Mouse (Mus musculus) midbrain, postnatal 0 days (tissue): ENCODE data around the gene Tarbp1. TPM values are rescaled to one million over a fixed set of nuclear protein-coding genes. Genes with fewer than 3 reads are reported as not detected.

Experiments
- ATAC-seq: fragments of 200-750 bp; cut with Nextera tagmentation; 2 replicates; pipeline ENCODE4 v1.8.0; 2017; ENCODE audit warnings: moderate number of reproducible peaks, mild to moderate bottlenecking, moderate TSS enrichment, moderate library complexity; ENCODE audit not compliant: low FRiP score
- DNase-seq: peaks from one replicate; pipeline ENCODE4 v3.0.0-alpha.2; 2015; ENCODE audit warnings: low spot score
- H3K27ac ChIP-seq: fragments of 300-500 bp; sonication (generic); 2 replicates; pipeline ENCODE4 v1.5.1; 2014; ENCODE audit warnings: low read depth, mild to moderate bottlenecking, low read length, mixed read lengths
- H3K27me3 ChIP-seq: fragments of 300-500 bp; sonication (generic); 2 replicates; pipeline ENCODE4 v1.6.1; 2014; ENCODE audit warnings: low read length, control low read depth, mixed read lengths; ENCODE audit not compliant: insufficient read depth
- H3K36me3 ChIP-seq: fragments of 300-500 bp; sonication (generic); 2 replicates; pipeline ENCODE4 v1.6.1; 2014; ENCODE audit warnings: low read length, control low read depth, mixed read lengths; ENCODE audit not compliant: insufficient read depth
- H3K4me1 ChIP-seq: fragments of 300-500 bp; sonication (generic); 2 replicates; pipeline ENCODE4 v1.6.1; 2014; ENCODE audit warnings: mild to moderate bottlenecking, control low read depth, antibody characterized with exemption, low read length, mixed read lengths; ENCODE audit not compliant: insufficient read depth
- H3K4me2 ChIP-seq: fragments of 300-500 bp; sonication (generic); 2 replicates; pipeline ENCODE4 v1.6.1; 2014; ENCODE audit warnings: low read depth, mild to moderate bottlenecking, low read length, mixed read lengths; ENCODE audit not compliant: poor library complexity, severe bottlenecking
- H3K4me3 ChIP-seq: fragments of 300-500 bp; sonication (generic); 2 replicates; pipeline ENCODE4 v1.5.1; 2014; ENCODE audit warnings: low read depth, mild to moderate bottlenecking, low read length, moderate library complexity
- H3K9ac ChIP-seq: fragments of 300-500 bp; sonication (generic); replicated peaks from 2 replicates; pipeline ENCODE4 v1.6.1; 2014; ENCODE audit warnings: mild to moderate bottlenecking, low read length, moderate library complexity, mixed read lengths; ENCODE audit not compliant: poor library complexity, severe bottlenecking
- H3K9me3 ChIP-seq: fragments of 300-500 bp; sonication (generic); 2 replicates; pipeline ENCODE4 v1.6.1; 2016; ENCODE audit warnings: low read length, control low read depth
- CTCF ChIP-seq: IDR thresholded peaks from 2 replicates; pipeline ENCODE4 v1.5.1; 2016; ENCODE audit warnings: antibody characterized with exemption, mild to moderate bottlenecking
- WGBS: fragments of 180-500 bp; shearing (Covaris S2); extraction: QIAGEN DNeasy Blood & Tissue Kit; methylation state at CpG from one replicate; pipeline ENCODE4 v1.1.7; 2014; 5-methylcytosine and 5-hydroxymethylcytosine counted together
- polyA plus RNA-seq: library from polyadenylated mRNA; unstranded; fragments of >200 nt; fragmentation: Nextera tagmentation; extraction: Ambion mirVana; gene quantifications from 2 replicates; pipeline ENCODE4 v1.2.1, GENCODE M21; 2015
- total RNA-seq: library from RNA; depleted of rRNA; stranded (reverse); fragments of >200 nt; gene quantifications from 2 replicates; pipeline ENCODE4 v1.2.3, GENCODE M21; 2014

Gene Tarbp1
- total and polyA plus RNA-seq, 2 experiments from 2014 or later: 1.3 to 4.4 TPM

DNA sequence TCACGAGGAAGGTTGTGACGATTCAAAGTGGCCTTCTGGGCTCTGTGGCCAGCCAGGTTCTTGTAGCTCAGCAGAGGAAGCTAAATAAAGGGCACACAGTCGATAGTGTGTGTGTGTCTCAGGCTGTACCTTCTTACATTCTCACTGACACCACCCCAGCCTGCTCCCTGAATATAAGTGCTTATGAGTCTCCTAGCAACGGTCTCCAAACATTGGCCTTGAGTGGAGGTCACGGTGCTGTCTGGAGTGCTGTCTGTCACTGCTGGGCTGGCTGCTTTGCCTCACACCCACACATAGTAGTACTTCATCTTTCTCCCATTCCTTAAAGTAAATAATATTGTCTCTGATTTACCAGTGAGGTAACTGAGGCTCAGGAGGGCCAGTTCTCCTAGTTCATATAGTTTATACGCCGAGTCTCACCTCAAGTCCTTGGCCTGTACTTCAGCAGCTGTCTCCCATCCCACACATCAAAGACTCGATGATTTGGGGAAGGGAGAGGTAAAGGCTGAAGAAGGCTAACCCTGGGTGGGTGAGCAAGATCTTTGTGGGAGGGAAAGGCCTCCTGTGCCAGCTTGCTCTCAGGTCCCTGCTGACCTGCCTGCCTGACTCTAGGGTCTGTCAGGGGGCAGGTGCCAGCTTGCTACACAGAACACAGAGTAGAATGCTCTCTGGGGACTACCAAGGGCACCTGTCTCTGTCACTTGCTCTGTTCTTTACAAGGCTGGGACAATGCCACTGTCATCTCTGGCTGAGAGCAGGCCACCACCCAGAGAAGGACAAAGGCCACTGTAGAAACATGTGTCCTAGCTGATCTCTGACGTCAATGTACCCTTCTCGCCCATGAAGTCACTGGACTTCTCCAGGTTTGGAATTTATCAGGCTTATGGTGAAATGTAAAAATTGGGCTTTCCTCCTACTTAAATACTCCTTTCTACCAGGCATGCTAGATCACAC, 39.4 kb upstream of the Tarbp1 start:
- no peaks in the 10 kb centered on the region for H3K9me3 ChIP-seq
- no peak overlapping the region for H3K27ac ChIP-seq
- no peak for TF ChIP-seq CTCF
- ATAC-seq (no peak), DNase-seq (no peak)
- H3K4me3 ChIP-seq: no peak overlapping the region
- no peaks in the 10 kb centered on the region for H3K27me3 ChIP-seq
- H3K4me1 ChIP-seq: peaks cover 7% of the 10 kb centered on the region; the same call in 1 of the 2 replicates
- WGBS: 69% methylated on average over 10 of the region's 10 CpGs
- no peaks in the 10 kb centered on the region for H3K36me3 ChIP-seq
- no peak overlapping the region for H3K4me2 ChIP-seq
- H3K9ac ChIP-seq: no peak overlapping the region

DNA sequence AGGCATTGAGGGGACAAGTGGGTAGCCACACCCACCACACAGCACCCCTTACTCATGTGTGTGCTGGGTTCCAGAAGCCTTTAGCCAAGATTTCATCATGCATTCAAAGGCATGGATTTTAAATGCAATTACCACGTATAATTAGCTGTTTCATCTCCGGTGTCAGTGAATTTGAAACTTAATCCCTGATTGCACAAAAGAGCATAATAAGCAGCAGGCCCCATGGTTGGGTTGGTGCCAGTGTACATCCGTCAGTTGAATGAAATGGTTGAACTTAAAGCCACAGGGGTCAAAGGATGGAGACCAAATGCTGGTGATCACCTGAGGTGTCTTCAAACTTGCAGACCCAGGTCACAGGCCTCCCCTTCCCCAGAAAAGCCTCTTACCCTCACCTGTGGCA, 36.0 kb upstream of the Tarbp1 start:
- Histone ChIP-seq H3K4me2 (no peak overlapping the region), H3K9me3 (no peaks in the 10 kb centered on the region), H3K27me3 (no peaks in the 10 kb centered on the region), H3K4me1 (no peaks in the 10 kb centered on the region), H3K27ac (no peak overlapping the region), H3K4me3 (no peak overlapping the region), H3K9ac (no peak overlapping the region), H3K36me3 (no peaks in the 10 kb centered on the region)
- WGBS: 44% methylated on average over 3 of the region's 3 CpGs
- DNase-seq (no peak), ATAC-seq (no peak)
- no peak for TF ChIP-seq CTCF

- WGBS: 48% methylated on average over 6 of the region's 6 CpGs
- H3K9ac ChIP-seq: no peak overlapping the region
- H3K36me3 ChIP-seq: no peaks in the 10 kb centered on the region
- no peaks in the 10 kb centered on the region for H3K4me1 ChIP-seq
- no peak overlapping the region for H3K4me3 ChIP-seq
- no peak for DNase-seq
- no peak overlapping the region for H3K4me2 ChIP-seq
- no peak overlapping the region for H3K27ac ChIP-seq
- no peak for TF ChIP-seq CTCF
- no peaks in the 10 kb centered on the region for H3K9me3 ChIP-seq
- ATAC-seq: no peak
- H3K27me3 ChIP-seq: no peaks in the 10 kb centered on the region
Measured at GRCm38 (mm10) chr8:126509635-126510034, 34.8 kb upstream of the Tarbp1 start.

GRCm38 (mm10) chr8:126508871-126509586, 34.2 kb upstream of the Tarbp1 start:
- WGBS: 87% methylated on average over 8 of the region's 8 CpGs
- Histone ChIP-seq H3K36me3 (no peaks in the 10 kb centered on the region), H3K9me3 (no peaks in the 10 kb centered on the region), H3K27me3 (no peaks in the 10 kb centered on the region), H3K9ac (no peak overlapping the region), H3K4me2 (no peak overlapping the region), H3K4me1 (no peaks in the 10 kb centered on the region), H3K27ac (no peak overlapping the region), H3K4me3 (no peak overlapping the region)
- ATAC-seq (no peak), DNase-seq (no peak)
- TF ChIP-seq CTCF: no peak; the same call in 1 of the 2 replicates

GRCm38 (mm10) chr8:126508221-126508620, 33.4 kb upstream of the Tarbp1 start:
- H3K9me3 ChIP-seq: no peaks in the 10 kb centered on the region
- 83% methylated on average over 2 of the region's 2 CpGs for WGBS
- no peaks in the 10 kb centered on the region for H3K27me3 ChIP-seq
- H3K36me3 ChIP-seq: no peaks in the 10 kb centered on the region
- no peak overlapping the region for H3K4me2 ChIP-seq
- H3K27ac ChIP-seq: no peak overlapping the region
- no peak for TF ChIP-seq CTCF
- no peaks in the 10 kb centered on the region for H3K4me1 ChIP-seq
- no peak overlapping the region for H3K9ac ChIP-seq
- no peak for ATAC-seq
- H3K4me3 ChIP-seq: no peak overlapping the region
- no peak for DNase-seq
